Mouse (Mus musculus) heart, adult 8-10 months (tissue): Measurements from ENCODE around the gene Olfr794. TPM values are rescaled to one million over a fixed set of nuclear protein-coding genes. Genes with fewer than 3 reads are reported as not detected.

ENCODE experiments used
- DNase-seq: peaks from one replicate; pipeline ENCODE4 v3.0.0; 2022; ENCODE audit warnings: low spot score
- microRNA-seq: library from miRNA; unstranded; fragments of <30 nt; microRNA quantifications from one replicate; pipeline ENCODE4 v1.2.0, GENCODE M21; 2022
- total RNA-seq, 4 experiments: library from RNA; stranded (reverse); gene quantifications; 2 replicates each; pipeline ENCODE4 v1.2.4; 2022

Olfr794 gene
- total RNA-seq, result not detected

- no peak for DNase-seq
These were observed at the start of gene Olfr794 for GRCm38 (mm10) chr10:129567355-129567754. Olfr794 (plus strand) TSS chr10:129567655.

DNA sequence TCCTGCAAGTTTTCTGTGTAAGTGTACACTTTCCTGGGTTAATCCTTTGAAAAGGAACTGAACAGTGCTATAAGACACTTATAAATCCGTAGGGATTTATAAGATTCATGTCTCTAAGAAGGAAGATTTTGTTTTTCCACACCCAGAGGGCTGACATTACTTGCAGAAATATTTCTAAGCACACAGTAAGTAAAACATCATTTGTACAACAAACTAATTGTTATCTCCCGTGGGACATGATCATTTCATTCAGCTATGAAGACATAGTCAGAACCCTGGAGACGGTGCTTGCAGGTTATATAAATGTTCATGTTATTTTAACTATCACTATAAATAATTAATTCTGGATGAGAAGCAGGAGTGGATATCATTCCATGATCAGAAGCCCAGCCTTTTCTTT, 46.0 kb upstream of the Olfr794 start, which contains the start of gene Olfr791:
Gene Olfr791 (plus strand): TSS at position 301 of the 400 bp plus-strand sequence.
- DNase-seq, result no peak

- DNase-seq, result no peak
These were observed 28.6 kb upstream of the Olfr794 start, which contains the start of gene Olfr792 for GRCm38 (mm10) chr10:129538862-129539261. Olfr792 (plus strand) TSS chr10:129539162.

GRCm38 (mm10) chr10:129549354-129549753, 18.1 kb upstream of the Olfr794 start:
- no peak for DNase-seq

GRCm38 (mm10) chr10:129577066-129577465, 9.6 kb downstream of the Olfr794 start:
- no peak for DNase-seq

DNA sequence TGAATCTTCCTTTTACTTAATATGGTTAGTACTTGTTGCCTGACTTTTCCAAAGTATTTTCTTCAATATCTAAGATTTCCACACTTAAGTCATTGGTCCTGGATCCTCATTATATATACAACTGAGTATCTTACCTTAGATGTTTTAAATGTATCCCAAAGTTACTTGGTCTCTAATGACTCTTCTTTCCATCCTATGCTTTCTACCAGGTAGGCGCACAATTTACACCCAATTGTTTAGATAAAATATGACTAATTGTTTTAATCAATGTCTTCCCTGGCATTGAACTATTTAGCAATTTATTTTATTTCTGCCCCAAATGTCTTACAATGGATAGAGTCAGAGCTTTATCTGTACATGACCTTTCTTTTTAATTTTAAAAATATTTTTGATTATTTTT, 45.0 kb downstream of the Olfr794 start, which contains the start of gene Olfr796:
Gene Olfr796 (minus strand): TSS at position 101 of the 400 bp plus-strand sequence.
- no peak for DNase-seq

DNA sequence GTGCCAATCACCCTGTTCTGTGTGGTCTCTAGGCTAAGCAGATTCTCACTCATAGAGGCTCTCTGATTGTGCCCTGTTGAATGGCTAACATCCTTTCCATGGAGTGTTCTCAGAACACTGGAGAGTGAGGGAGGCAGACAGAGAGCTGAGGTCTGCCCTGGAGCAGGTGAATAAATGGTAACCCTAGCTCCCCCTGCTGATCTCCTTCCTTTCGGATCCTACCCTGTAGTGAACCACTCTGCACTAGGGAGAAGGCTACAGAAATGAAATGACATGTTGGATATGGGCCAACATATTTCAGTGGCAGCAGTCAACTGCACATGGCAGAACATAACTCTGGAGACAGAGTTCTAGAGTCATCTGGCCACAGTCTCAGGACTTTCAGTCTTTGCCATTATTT, 54.3 kb downstream of the Olfr794 start:
- DNase-seq, result no peak

Small RNAs within 50 kb of the gene (microRNA-seq; reads per million reads assigned to microRNA genes)
- not detected for gene Gm23252

Other genes with a start within 250 kb of the Olfr794 start
- gene Olfr780, start 249.5 kb upstream of the Olfr794 start, total RNA-seq, result not detected
- not detected for gene Olfr781, start 238.8 kb upstream of the Olfr794 start, total RNA-seq
- gene Olfr782, start 218.8 kb upstream of the Olfr794 start, total RNA-seq, result not detected
- not detected for gene Olfr784, start 183.6 kb upstream of the Olfr794 start, total RNA-seq
- gene Olfr785, start 162.2 kb upstream of the Olfr794 start, total RNA-seq, result not detected
- not detected for gene Olfr786, start 140.3 kb upstream of the Olfr794 start, total RNA-seq
- gene Olfr787, start 105.8 kb upstream of the Olfr794 start, total RNA-seq, result not detected
- not detected for gene Olfr788, start 96.7 kb upstream of the Olfr794 start, total RNA-seq
- not detected for gene Olfr789, start 82.9 kb upstream of the Olfr794 start, total RNA-seq
- not detected for gene Olfr790, start 69.2 kb upstream of the Olfr794 start, total RNA-seq
- gene Olfr791, start 45.9 kb upstream of the Olfr794 start, total RNA-seq, result not detected
- gene Olfr792, start 28.5 kb upstream of the Olfr794 start, total RNA-seq, result not detected
- gene Olfr796, start 44.9 kb downstream of the Olfr794 start, total RNA-seq, result not detected
- not detected for gene Olfr798, start 60.3 kb downstream of the Olfr794 start, total RNA-seq
- gene Olfr799, start 69.8 kb downstream of the Olfr794 start, total RNA-seq, result not detected
- not detected for gene Olfr800, start 90.0 kb downstream of the Olfr794 start, total RNA-seq
- gene Olfr801, start 106.2 kb downstream of the Olfr794 start, total RNA-seq, result not detected
- not detected for gene Olfr802, start 120.5 kb downstream of the Olfr794 start, total RNA-seq
- gene Olfr803, start 126.6 kb downstream of the Olfr794 start, total RNA-seq, result not detected
- gene Olfr804, start 135.6 kb downstream of the Olfr794 start, total RNA-seq, result not detected
- gene Olfr805, start 161.7 kb downstream of the Olfr794 start, total RNA-seq, result not detected
- not detected for gene Olfr806, start 174.3 kb downstream of the Olfr794 start, total RNA-seq
- gene Olfr807, start 190.1 kb downstream of the Olfr794 start, total RNA-seq, result not detected
- gene Olfr808, start 197.8 kb downstream of the Olfr794 start, total RNA-seq, result not detected
- not detected for gene Olfr809, start 207.0 kb downstream of the Olfr794 start, total RNA-seq
- gene Olfr810, start 227.3 kb downstream of the Olfr794 start, total RNA-seq, result not detected
- gene Olfr811, start 236.7 kb downstream of the Olfr794 start, total RNA-seq, result not detected